Comparison of ENCODE assay signal across 29 mouse cellular contexts in genomic region chr4:154583712-154584111, GRCm38 (mm10). TPM values are rescaled to one million over a fixed set of nuclear protein-coding genes. Genes with fewer than 3 reads are reported as not detected.
A peak's percentile ranks its signal among the peaks of the same experiment; 100 is the strongest.
DNase-seq lines count a peak whose midpoint lies in the region; ATAC-seq and TF ChIP-seq lines count a peak whose summit lies in the region.
"Had no signal": no experiment of that assay in that cellular context is flagged by ENCODE, and none has a peak within 500 bp of the region (broad histone marks: within the 10 kb centered on the region; RNA-seq: fewer than 3 reads in every experiment).

No protein-coding gene starts in this region.

- H3K27me3 ChIP-seq in forebrain, embryonic 10.5 days (ENCODE audit: poor library complexity, severe bottlenecking): peaks cover 50% of the 10 kb centered on the region
- no peaks in the 10 kb centered on the region for H3K27me3 ChIP-seq in forebrain, postnatal 0 days (ENCODE audit: insufficient read depth, low read length)
- H3K27me3 ChIP-seq in lung, postnatal 0 days (replicated peaks; ENCODE audit: insufficient read depth, low read length): no peaks in the 10 kb centered on the region
- H3K27me3 ChIP-seq in forebrain, embryonic 15.5 days: no peaks in the 10 kb centered on the region
- no peaks in the 10 kb centered on the region for H3K27me3 ChIP-seq in hindbrain, postnatal 0 days (ENCODE audit: insufficient read depth, low read length)
- H3K27me3 ChIP-seq: embryonic facial prominence, embryonic 13.5 days; heart, embryonic 15.5 days; intestine, embryonic 15.5 days had no signal

- H3K4me3 ChIP-seq in forebrain, embryonic 10.5 days: no peak overlapping the region
- no peak overlapping the region for H3K4me3 ChIP-seq in forebrain, postnatal 0 days (ENCODE audit: low read depth, low read length)
- no peak overlapping the region for H3K4me3 ChIP-seq in lung, postnatal 0 days (ENCODE audit: low read depth, low read length)
- H3K4me3 ChIP-seq in forebrain, embryonic 15.5 days: no peak overlapping the region
- H3K4me3 ChIP-seq in hindbrain, postnatal 0 days (ENCODE audit: low read length): no peak overlapping the region
- H3K4me3 ChIP-seq: embryonic facial prominence, embryonic 13.5 days; heart, embryonic 10.5 days; heart, embryonic 15.5 days; intestine, embryonic 15.5 days had no signal

- no peak overlapping the region for H3K9ac ChIP-seq in forebrain, postnatal 0 days
- H3K9ac ChIP-seq in lung, postnatal 0 days (replicated peaks; ENCODE audit: low read depth): no peak overlapping the region
- H3K9ac ChIP-seq in forebrain, embryonic 15.5 days (replicated peaks): no peak overlapping the region
- H3K9ac ChIP-seq in hindbrain, postnatal 0 days (replicated peaks; ENCODE audit: low read length): no peak overlapping the region
- H3K9ac ChIP-seq: embryonic facial prominence, embryonic 13.5 days; heart, embryonic 15.5 days; intestine, embryonic 15.5 days; liver, embryonic 14.5 days; lung, embryonic 14.5 days had no signal

- WGBS in forebrain, embryonic 10.5 days: 87% methylated on average over 13 of the region's 13 CpGs
- 75% methylated on average over 13 of the region's 13 CpGs for WGBS in forebrain, postnatal 0 days
- WGBS in lung, postnatal 0 days: 78% methylated on average over 13 of the region's 13 CpGs
- 70% methylated on average over 13 of the region's 13 CpGs for WGBS in forebrain, embryonic 15.5 days
- 88% methylated on average over 13 of the region's 13 CpGs for WGBS in hindbrain, postnatal 0 days

- no peaks in the 10 kb centered on the region for H3K9me3 ChIP-seq in forebrain, embryonic 10.5 days
- H3K9me3 ChIP-seq in forebrain, postnatal 0 days (ENCODE audit: low read length): no peaks in the 10 kb centered on the region
- no peaks in the 10 kb centered on the region for H3K9me3 ChIP-seq in lung, postnatal 0 days (ENCODE audit: low read length)
- H3K9me3 ChIP-seq in forebrain, embryonic 15.5 days: no peaks in the 10 kb centered on the region
- no peaks in the 10 kb centered on the region for H3K9me3 ChIP-seq in hindbrain, postnatal 0 days (ENCODE audit: low read length)
- H3K9me3 ChIP-seq: embryonic facial prominence, embryonic 13.5 days; heart, embryonic 10.5 days; heart, embryonic 15.5 days; intestine, embryonic 15.5 days had no signal

- H3K4me2 ChIP-seq in forebrain, postnatal 0 days (ENCODE audit: low read depth): no peak overlapping the region
- no peak overlapping the region for H3K4me2 ChIP-seq in lung, postnatal 0 days (replicated peaks; ENCODE audit: low read depth, low read length)
- H3K4me2 ChIP-seq in forebrain, embryonic 15.5 days (replicated peaks): no peak overlapping the region
- H3K4me2 ChIP-seq in hindbrain, postnatal 0 days (ENCODE audit: low read depth, low read length): no peak overlapping the region
- H3K4me2 ChIP-seq: embryonic facial prominence, embryonic 13.5 days; heart, embryonic 15.5 days; intestine, embryonic 15.5 days; lung, embryonic 14.5 days had no signal

- DNase-seq in forebrain, embryonic 10.5 days (ENCODE audit: extremely low spot score, low spot score): no peak
- DNase-seq in forebrain, postnatal 0 days: no peak
- peak; percentile 33 for DNase-seq in lung, postnatal 0 days (ENCODE audit: low spot score)
- DNase-seq in lung, postnatal 10 days: no peak
- DNase-seq in adipocyte (ENCODE audit: low spot score): no peak
- DNase-seq in cerebellum, adult 9-11 months: no peak
- no peak for DNase-seq in hindbrain, postnatal 0 days (ENCODE audit: low spot score)
- DNase-seq: adrenal gland, postnatal 25 days; cerebellum, adult 2 months; cerebellum, postnatal 25 days; gastrocnemius, postnatal 14 days; heart, adult 11 months; kidney, adult 2 months; kidney, postnatal 10 days; layer of hippocampus, adult 9-11 months; liver; lung, embryonic 14.5 days; midbrain, embryonic 14.5 days; retina, postnatal 1 day; right cerebral cortex, postnatal 14 days; thymus, postnatal 25 days had no signal

- no peak for TF ChIP-seq CTCF in forebrain, postnatal 0 days (IDR thresholded peaks at IDR 0.05; ENCODE audit: low read depth)
- no peak for TF ChIP-seq CTCF in lung, postnatal 0 days (IDR thresholded peaks at IDR 0.05)
- TF ChIP-seq CTCF in hindbrain, postnatal 0 days (IDR thresholded peaks at IDR 0.05; ENCODE audit: low read depth): no peak

- ATAC-seq in forebrain, postnatal 0 days: no peak
- ATAC-seq in lung, postnatal 0 days: no peak
- no peak for ATAC-seq in forebrain, embryonic 15.5 days (replicated peaks)
- ATAC-seq in hindbrain, postnatal 0 days: no peak
- ATAC-seq: intestine, embryonic 15.5 days had no signal

- peaks cover 100% of the 10 kb centered on the region for H3K4me1 ChIP-seq in forebrain, embryonic 10.5 days
- H3K4me1 ChIP-seq in forebrain, postnatal 0 days (ENCODE audit: insufficient read depth): 0 out of 2 replicates have a peak, but pooled peaks cover 4% of the 10 kb centered on the region
- peaks cover 26% of the 10 kb centered on the region for H3K4me1 ChIP-seq in lung, postnatal 0 days (ENCODE audit: insufficient read depth, low read depth, low read length)
- peaks cover 78% of the 10 kb centered on the region for H3K4me1 ChIP-seq in forebrain, embryonic 15.5 days
- no peaks in the 10 kb centered on the region; the same call in 1 of the 2 replicates for H3K4me1 ChIP-seq in hindbrain, postnatal 0 days (ENCODE audit: insufficient read depth, low read length)

- TF ChIP-seq EP300 in lung, postnatal 0 days (IDR thresholded peaks at IDR 0.05): no peak

- H3K27ac ChIP-seq in forebrain, embryonic 10.5 days: peak overlapping the region; percentile 86
- no peak overlapping the region for H3K27ac ChIP-seq in forebrain, postnatal 0 days (ENCODE audit: low read depth, low read length)
- H3K27ac ChIP-seq in lung, postnatal 0 days (ENCODE audit: low read length): no peak overlapping the region
- H3K27ac ChIP-seq in forebrain, embryonic 15.5 days (replicated peaks): peak overlapping the region; percentile 86
- H3K27ac ChIP-seq in hindbrain, postnatal 0 days: no peak overlapping the region
- H3K27ac ChIP-seq: heart, embryonic 15.5 days; intestine, embryonic 15.5 days; liver, embryonic 14.5 days had no signal

- peaks cover 17% of the 10 kb centered on the region; the same call in 1 of the 2 replicates for H3K36me3 ChIP-seq in forebrain, embryonic 10.5 days (replicated peaks)
- H3K36me3 ChIP-seq in forebrain, postnatal 0 days (ENCODE audit: insufficient read depth): no peaks in the 10 kb centered on the region
- no peaks in the 10 kb centered on the region for H3K36me3 ChIP-seq in lung, postnatal 0 days (ENCODE audit: insufficient read depth, low read length)
- no peaks in the 10 kb centered on the region for H3K36me3 ChIP-seq in forebrain, embryonic 15.5 days
- no peaks in the 10 kb centered on the region for H3K36me3 ChIP-seq in hindbrain, postnatal 0 days (ENCODE audit: insufficient read depth, low read length)
- H3K36me3 ChIP-seq: embryonic facial prominence, embryonic 13.5 days; G1E; heart, embryonic 10.5 days; heart, embryonic 15.5 days; intestine, embryonic 15.5 days had no signal

RNA-seq across cellular contexts. Expression of gene Prdm16, which starts 53.0 kb away (rescaled TPM):
- polyA plus RNA-seq in forebrain, embryonic 10.5 days (2016; fragmentation: Nextera tagmentation; extraction: Ambion mirVana): 40.1 and 43.1 TPM in 2 replicates
- total RNA-seq in forebrain, postnatal 0 days (2014; rRNA removed): 9.8 and 10.7 TPM in 2 replicates
- polyA plus RNA-seq in forebrain, postnatal 0 days (2015; fragmentation: Nextera tagmentation; extraction: Ambion mirVana): 7.8 and 16.3 TPM in 2 replicates
- polyA plus RNA-seq in lung, postnatal 0 days (2015; fragmentation: Nextera tagmentation; extraction: Ambion mirVana): 15.2 and 19.2 TPM in 2 replicates
- 32.7 and 33.5 TPM in 2 replicates for polyA plus RNA-seq in forebrain, embryonic 15.5 days (2015; fragmentation: Nextera tagmentation; extraction: Ambion mirVana)
- 5.3 and 5.8 TPM in 2 replicates for total RNA-seq in hindbrain, postnatal 0 days (2014; rRNA removed)
- polyA plus RNA-seq in hindbrain, postnatal 0 days (2015; fragmentation: Nextera tagmentation; extraction: Ambion mirVana): 10.3 and 10.5 TPM in 2 replicates
- polyA plus RNA-seq: C2C12, G1E had no signal

Comparison
In these comparisons a context has a peak if more than half of its experiments do, and no peak if none do; other contexts are left out.
1. H3K27ac ChIP-seq: peak in forebrain, embryonic 10.5 days (single experiment) and forebrain, embryonic 15.5 days (single experiment); none in forebrain, postnatal 0 days (single experiment), lung, postnatal 0 days (single experiment) and hindbrain, postnatal 0 days (single experiment).